Mouse (Mus musculus) cerebellum, adult 11 months (tissue): Measurements from ENCODE around the gene Caskin1.
"Not testable (repeated sequence)": the region's sequence is repeated elsewhere in the genome, so short reads cannot be mapped to it uniquely, and the experiment has no call there.

Source experiments
- DNase-seq: peaks from one replicate; pipeline ENCODE4 v3.0.0; 2022

Caskin1 gene

GRCm38 (mm10) chr17:24488186-24488661 is at the start of gene Caskin1:
Caskin1 (plus strand) TSS chr17:24488601.
- DNase-seq: peak; percentile 66

DNA sequence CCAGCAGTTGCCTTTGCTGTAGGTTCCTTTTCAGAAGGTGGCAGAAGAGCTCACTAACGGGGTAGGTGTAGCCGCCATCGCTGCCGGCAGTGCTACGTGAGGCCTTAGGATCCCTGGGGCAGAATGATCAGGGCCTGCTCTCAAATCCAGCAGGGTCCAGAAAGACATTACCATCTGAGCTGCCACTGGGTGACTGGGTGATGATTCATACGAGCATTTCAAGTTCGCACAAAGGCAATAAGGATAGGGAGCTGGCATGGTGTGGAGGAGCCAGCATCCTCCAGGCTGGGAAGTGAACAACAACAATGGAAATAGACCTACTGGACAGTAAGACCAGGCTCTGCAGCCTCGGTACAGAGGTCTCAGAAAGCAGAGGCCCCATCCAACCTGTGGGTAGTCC is 48.0 kb upstream of the Caskin1 start:
- DNase-seq: no peak

GRCm38 (mm10) chr17:24441148-24441547 is 47.3 kb upstream of the Caskin1 start:
- DNase-seq: no peak

DNA sequence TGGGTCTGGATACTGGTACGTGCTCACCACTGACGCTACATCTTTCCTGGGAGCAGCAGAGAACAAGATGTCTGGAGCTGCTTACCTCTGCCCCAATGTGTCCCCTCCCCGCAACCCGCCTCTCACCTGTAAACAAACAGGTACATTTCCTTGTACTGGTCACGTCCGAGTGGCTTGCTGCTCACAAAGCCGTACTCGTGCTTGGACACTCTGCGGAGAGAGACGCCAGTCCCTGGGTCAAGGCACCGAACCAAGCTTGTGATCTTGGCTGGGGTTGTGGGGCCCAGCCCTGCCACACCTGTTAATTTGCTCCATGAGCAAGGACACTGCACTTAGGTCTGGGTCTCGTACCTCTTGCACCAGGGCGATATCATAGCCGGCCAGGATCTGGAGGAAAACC is 46.3 kb upstream of the Caskin1 start:
- no peak for DNase-seq

GRCm38 (mm10) chr17:24442632-24443155 is 45.7 kb upstream of the Caskin1 start, which contains the start of gene Dnase1l2:
Dnase1l2 (minus strand) TSS chr17:24443105.
- DNase-seq: no peak

DNA sequence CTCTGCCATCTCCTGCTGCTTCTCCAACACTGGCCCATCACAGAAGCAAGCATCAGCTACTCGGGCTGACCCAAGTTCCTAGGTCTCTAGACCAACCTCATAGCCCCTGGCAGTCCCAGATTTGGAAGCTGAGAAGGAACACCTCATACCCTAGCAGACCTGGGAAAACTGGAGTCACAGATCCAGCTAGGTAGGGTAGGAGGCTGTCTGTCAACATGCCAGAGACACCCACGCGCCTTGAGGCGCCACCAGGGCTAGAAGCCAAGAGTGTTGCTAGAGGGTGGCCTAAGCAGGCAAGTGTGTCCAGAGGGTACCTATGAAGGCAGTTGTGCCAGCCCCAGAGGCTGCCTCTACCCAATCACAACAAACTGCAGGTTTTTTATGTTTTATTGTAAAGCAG is 45.0 kb upstream of the Caskin1 start:
- peak; percentile 65 for DNase-seq

DNA sequence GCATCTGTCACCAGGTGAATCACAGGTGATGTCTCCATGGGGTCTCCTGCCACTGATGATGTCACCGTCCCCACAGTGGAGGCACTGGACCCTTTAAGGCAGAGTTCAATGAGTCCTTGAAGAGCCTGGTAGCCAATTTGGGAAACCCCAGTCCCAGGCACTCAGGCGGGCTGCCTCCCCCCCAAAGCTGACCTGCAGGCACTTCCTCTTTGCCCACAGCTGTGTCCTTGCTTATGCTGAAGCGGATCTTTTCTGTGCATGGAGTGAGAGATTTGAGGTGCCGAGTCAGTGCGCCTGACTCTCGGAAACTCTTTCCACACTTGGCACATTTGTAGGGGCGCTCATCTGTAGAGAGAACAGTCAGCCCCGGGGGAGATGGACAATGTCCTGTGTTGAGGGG is 41.8 kb upstream of the Caskin1 start:
- DNase-seq: no peak

DNA sequence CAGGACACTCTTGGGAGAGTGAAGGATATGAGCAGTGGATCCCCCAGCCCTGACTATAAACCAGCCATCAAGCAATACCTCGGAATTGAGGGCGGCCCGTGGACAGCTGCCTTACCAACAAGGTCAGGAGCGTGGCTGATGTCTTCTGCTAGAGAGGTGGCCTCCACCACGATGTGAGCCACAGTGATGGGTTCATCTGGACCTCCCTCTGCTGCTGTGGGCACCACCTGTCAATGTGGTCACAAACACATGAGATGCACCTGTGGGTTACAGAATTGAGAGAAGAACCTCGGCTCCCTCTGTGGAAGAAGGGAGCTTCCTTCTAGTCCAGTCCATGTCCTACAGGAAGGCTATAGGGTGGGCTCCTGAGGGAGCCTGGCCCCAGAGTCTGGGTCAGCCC is 38.9 kb upstream of the Caskin1 start:
- DNase-seq: no peak

- DNase-seq: no peak
Observed at GRCm38 (mm10) chr17:24451220-24451619, 37.2 kb upstream of the Caskin1 start.

- no peak for DNase-seq
Observed at GRCm38 (mm10) chr17:24453372-24453771, 35.0 kb upstream of the Caskin1 start.

GRCm38 (mm10) chr17:24454218-24454755 is 34.1 kb upstream of the Caskin1 start:
- no peak for DNase-seq

- peak; percentile 98 for DNase-seq
Observed at GRCm38 (mm10) chr17:24454756-24455522, 33.5 kb upstream of the Caskin1 start.

DNA sequence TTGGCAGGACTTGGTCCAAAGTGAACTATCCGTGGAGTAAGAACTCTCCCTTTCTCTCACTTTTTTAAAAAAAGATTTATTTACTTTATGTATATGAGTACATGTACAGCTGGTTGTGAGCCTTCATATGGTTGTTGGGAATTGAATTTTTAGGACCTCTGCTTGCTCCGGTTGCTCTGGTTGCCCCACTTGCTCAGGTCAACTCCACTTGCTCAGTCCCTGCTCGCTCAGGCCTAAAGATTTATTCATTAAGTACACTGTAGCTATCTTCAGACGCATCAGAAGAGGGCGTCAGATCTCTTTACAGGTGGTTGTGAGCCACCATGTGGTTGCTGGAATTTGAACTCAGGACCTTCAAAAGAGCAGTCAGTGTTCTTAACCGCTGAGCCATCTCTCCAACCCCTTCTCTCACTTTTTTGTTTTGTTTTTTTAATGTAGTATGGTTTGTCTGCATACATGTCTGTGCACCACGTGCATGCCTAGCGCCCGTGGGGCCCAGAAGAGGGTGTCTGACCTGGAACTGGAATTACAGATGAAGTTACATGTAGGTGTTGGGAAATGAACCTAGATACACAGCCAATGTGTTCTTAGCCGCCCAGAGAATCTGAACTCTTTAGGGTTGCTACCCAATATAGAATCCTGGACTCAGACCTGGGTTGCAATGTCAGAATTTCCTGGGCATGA is 32.7 kb upstream of the Caskin1 start:
- not testable (repeated sequence) for DNase-seq

DNA sequence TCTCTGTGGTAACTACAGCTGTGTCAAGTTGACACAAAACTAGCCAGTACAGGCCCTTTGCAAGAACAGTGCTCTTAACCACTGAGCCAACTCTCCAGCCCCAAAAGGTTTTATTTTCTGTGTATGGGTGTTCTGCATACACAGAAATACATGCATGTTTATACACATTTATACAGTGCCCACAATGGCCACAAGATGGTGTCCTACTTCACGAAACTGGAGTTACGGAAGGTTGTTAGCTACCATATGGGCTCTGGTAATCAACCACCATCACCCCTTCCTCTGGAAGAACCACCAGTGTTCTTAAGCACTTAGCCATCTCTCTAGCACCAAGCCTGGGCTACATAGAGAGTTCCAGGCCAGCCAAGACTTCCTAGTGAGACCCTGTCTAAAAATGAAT is 26.8 kb upstream of the Caskin1 start:
- no peak for DNase-seq

GRCm38 (mm10) chr17:24462932-24463331 is 25.5 kb upstream of the Caskin1 start:
- DNase-seq: no peak

- no peak for DNase-seq
Observed at GRCm38 (mm10) chr17:24463374-24464133, 24.8 kb upstream of the Caskin1 start.

DNA sequence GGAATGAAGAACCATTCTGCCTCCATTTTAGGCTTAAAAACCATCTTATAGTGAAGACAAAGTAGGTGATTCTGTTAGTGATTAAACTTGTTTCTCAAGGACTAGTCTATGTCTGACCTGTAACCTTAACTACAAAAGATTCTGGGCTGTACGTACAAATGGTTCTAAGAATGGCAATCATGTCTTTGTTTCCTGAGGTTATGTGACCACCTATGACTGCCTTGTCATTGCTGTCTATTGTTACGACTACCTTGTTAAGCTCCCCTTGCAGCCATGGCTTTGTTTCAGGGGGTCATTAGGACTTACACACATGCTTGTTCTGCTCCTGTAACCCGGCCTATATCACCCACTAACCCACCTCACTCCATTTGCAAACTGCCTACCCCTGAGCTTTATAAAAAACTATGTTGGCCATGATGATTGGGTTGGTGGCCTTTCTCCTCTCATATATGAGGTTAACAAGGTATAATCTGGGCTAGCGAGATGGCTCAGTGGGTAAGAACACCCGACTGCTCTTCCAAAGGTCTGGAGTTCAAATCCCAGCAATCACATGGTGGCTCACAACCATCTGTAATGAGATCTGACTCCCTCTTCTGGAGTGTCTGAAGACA is 19.7 kb upstream of the Caskin1 start:
- DNase-seq: no peak

DNA sequence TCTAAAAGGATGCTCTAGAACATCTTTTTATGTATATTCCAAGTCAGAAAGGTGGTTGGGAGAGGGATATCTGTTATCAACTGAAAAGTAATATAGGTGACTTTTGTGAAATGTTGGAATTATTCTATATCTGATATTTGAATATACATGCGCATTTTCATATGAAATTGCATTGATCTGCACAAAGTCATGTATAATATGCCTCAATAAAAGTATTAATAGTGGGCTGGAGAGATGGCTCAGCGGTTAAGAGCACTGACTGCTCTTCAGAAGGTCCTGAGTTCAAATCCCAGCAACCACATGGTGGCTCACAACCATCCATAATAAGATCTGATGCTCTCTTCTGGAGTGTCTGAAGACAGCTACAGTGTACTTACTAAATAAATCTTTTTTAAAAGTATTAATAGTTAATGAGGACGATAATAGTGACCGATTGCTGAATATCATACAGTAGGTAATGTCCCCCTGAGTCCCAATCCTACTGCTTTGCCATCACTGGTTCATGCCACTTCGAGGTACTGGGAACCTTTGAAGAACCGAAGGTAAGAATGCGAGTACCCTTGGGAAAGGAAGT is 19.0 kb upstream of the Caskin1 start:
- DNase-seq: no peak

GRCm38 (mm10) chr17:24469910-24470602 is 18.3 kb upstream of the Caskin1 start, which contains the start of the genes E4f1 and Pgp:
E4f1 (minus strand) TSS chr17:24470313.
Pgp (plus strand) TSS chr17:24470392.
- DNase-seq: peak; percentile 100

DNA sequence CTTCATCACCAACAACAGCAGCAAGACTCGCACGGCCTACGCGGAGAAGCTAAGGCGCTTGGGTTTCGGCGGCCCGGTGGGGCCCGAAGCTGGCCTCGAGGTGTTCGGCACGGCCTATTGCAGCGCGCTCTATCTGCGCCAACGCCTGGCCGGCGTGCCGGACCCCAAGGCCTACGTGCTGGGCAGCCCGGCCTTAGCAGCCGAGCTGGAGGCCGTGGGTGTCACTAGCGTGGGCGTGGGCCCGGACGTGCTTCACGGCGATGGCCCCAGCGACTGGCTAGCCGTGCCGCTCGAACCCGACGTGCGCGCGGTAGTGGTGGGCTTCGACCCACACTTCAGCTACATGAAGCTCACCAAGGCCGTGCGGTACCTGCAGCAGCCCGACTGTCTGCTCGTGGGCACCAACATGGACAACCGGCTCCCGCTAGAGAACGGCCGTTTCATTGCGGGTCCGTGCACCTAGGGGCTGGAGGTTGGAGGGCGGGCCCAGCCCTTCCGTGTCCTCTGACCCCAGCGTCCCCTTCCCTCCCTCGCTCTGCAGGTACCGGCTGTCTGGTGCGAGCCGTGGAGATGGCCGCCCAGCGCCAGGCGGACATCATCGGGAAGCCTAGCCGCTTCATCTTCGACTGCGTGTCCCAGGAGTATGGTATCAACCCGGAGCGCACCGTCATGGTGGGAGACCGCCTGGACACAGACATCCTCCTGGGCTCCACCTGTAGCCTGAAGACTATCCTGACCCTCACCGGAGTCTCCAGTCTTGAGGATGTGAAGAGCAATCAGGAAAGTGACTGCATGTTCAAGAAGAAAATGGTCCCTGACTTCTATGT is 17.5 kb upstream of the Caskin1 start:
- DNase-seq: peak; percentile 53
